Mouse (Mus musculus) stomach, postnatal 0 days (tissue): ENCODE measurements around the gene Lpp.

Source experiments
- CTCF ChIP-seq: IDR thresholded peaks from 2 replicates; pipeline ENCODE4 v1.5.1; 2016; ENCODE audit warnings: antibody characterized with exemption, low read depth, mild to moderate bottlenecking, moderate library complexity
- EP300 ChIP-seq: optimal IDR thresholded peaks from 2 replicates; pipeline ENCODE3; 2016; ENCODE audit warnings: antibody characterized with exemption

DNA sequence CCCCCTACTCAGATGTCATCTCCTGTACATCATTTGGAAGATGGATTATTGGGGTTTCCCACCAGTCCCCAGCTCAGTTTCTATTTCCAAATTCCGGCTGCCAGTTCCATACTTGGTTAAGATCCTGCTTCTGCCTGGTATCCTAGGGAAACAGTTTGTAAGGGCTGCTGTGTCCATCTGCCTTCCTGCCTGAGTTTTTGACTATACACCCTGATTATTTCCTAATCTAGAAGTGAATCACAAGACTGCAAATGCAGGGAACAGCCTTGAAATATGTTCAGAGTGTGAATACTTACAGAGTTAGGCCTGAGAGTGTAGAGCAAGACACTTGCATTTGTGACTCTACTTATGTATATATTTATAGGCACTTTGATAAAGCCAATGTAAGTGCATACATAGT, 429.6 kb downstream of the Lpp start:
- no peak for TF ChIP-seq CTCF
- no peak for TF ChIP-seq EP300
